Mouse (Mus musculus): ENCODE measurements around the gene Ttn. TPM values are rescaled to one million over a fixed set of nuclear protein-coding genes. Genes with fewer than 3 reads are reported as not detected.

The Ttn gene
- polyA plus RNA-seq, 3 experiments from 2014 or later = 7.6 to 14.9 (median 9.0) TPM

DNA sequence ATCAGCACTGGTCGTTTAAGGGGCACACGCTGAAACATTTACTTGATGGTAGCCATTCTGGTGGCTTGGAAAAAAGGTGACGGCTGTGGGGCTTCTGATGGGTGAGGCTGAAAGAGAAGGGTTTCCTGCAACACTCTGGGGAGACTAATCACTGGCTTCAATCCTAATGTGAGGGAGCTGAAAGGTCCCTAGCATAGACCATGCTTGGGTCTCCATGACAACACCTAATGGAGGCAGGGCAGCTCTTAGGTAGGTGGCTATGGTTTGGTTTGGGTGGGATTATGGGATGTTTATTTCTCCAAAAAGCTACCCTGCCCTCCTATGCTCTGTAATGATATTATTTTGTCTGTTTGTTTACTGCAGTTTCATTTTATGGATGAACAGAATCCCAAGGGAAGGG is 326.9 kb downstream of the Ttn start:
- ATAC-seq = no peak

DNA sequence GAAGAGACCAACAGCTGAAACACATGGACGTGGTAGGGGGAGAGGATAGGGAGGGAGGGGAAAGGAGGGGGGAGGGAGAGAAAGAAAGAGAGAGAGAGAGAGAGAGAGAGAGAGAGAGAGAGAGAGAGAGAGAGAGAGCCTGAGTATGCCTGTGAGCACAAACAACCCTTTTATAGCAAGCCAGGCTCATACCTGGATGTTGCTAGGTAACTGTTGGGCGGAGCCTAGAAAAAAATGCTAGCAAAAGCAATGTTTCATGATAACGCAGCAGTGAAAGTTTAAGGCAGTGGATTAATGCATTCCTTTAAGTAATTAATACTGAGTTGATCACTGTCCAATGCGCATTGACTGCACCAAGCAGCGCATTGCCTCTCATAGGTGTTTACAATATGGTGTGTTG is 327.7 kb downstream of the Ttn start:
- no peak for ATAC-seq

Other genes with a start within 250 kb of the Ttn start
- gene Ccdc141, start 188.1 kb upstream of the Ttn start, polyA plus RNA-seq (2017; shearing (Covaris generic)) = 1 to 10 TPM; 1.1 to 2.9 (median 1.1) TPM

Data from inflammation-experienced regulatory T-cells, adult 6 months (primary cell).